Mouse (Mus musculus): ENCODE data around the gene Dmxl2. TPM values are rescaled to one million over a fixed set of nuclear protein-coding genes. Genes with fewer than 3 reads are reported as not detected.

Gene Dmxl2
- polyA plus RNA-seq (2015; fragmentation: Nextera tagmentation; extraction: Ambion mirVana): 6.5 and 9.3 TPM in 2 replicates

DNA sequence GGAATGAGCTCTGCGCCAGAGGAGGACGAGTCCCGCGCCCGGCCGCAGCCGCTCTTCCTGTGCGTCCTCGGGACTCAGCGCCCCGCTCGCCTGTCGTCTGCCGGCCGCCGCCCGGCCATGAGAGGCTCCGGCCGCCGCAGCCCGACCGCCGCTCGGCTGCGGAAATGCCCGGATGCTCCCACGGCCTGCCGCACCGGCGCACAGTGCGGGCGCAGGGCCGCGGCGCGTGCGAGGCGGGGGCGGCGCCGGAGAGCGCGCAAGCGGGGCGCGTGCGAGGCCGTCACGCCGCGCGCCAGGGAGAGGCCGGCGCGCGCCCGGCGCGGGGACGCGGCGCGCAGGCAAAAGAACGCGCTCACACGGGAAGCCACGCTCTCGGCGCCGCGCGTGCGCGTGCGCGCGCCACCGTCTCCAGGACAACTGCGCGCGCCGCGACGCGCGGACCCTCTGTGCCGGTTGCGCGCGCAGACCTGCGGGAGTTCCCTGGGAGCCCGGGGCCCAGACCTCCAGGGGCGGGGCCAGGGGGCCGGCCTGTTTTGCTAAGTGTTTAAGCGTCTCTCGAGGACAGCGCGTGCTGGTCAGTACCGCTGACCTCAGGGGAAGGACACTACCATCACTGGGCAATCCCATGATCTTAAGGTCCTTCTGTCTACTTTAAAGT, at the start of gene Dmxl2:
Gene Dmxl2 (minus strand): TSS at position 174 of the 658 bp plus-strand sequence.
- Histone ChIP-seq H3K9me3 (no peaks in the 10 kb centered on the region), H3K9ac (peak within 1 kb of the TSS; percentile 82), H3K4me1 (no peaks in the 10 kb centered on the region), H3K4me2 (peak within 1 kb of the TSS; percentile 98), H3K27me3 (peaks cover 22% of the 10 kb centered on the region), H3K4me3 (peak within 1 kb of the TSS; percentile 76), H3K27ac (no peak within 1 kb of the TSS), H3K36me3 (no peaks in the 10 kb centered on the region)
- under 1% methylated on average over 94 of the region's 99 CpGs for WGBS
- peak; percentile 86 for ATAC-seq (ENCODE audit: insufficient number of reproducible peaks, insufficient read depth, low FRiP score, low TSS enrichment, low read depth)

GRCm38 (mm10) chr9:54549433-54549832, 48.0 kb upstream of the Dmxl2 start:
- no peak overlapping the region for H3K4me3 ChIP-seq
- H3K27ac ChIP-seq: no peak overlapping the region
- H3K36me3 ChIP-seq: peaks cover 15% of the 10 kb centered on the region
- no peak overlapping the region for H3K4me2 ChIP-seq
- H3K4me1 ChIP-seq: no peaks in the 10 kb centered on the region
- no peak overlapping the region for H3K9ac ChIP-seq
- H3K9me3 ChIP-seq: no peaks in the 10 kb centered on the region
- H3K27me3 ChIP-seq: no peaks in the 10 kb centered on the region
- ATAC-seq (ENCODE audit: insufficient number of reproducible peaks, insufficient read depth, low FRiP score, low TSS enrichment, low read depth): no peak
- WGBS: 91% methylated on average over 6 of the region's 6 CpGs

DNA sequence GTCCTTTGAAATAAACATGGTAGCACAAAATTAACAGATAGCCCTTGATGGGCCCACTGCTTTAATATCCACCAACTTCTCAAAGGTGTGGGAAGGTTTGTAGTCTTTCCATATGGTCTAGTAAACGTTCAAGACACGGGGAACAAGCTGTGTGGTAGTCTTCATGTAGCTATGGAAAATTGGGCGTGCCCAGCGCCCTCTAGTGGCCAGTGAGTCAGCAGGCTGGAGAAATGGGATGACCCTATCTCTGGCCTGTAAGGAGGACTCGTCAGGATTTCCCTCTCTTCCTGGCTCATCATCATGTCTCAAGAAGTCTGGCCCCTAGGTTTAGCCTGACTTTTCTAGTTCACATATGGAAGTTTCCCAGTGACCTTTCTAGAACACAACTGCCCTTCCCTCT, 46.1 kb upstream of the Dmxl2 start:
- no peaks in the 10 kb centered on the region for H3K4me1 ChIP-seq
- no peaks in the 10 kb centered on the region for H3K27me3 ChIP-seq
- H3K27ac ChIP-seq: no peak overlapping the region
- H3K4me3 ChIP-seq: no peak overlapping the region
- ATAC-seq (ENCODE audit: insufficient number of reproducible peaks, insufficient read depth, low FRiP score, low TSS enrichment, low read depth): no peak
- WGBS: 23% methylated on average over 5 of the region's 5 CpGs
- peaks cover 15% of the 10 kb centered on the region for H3K36me3 ChIP-seq
- H3K9me3 ChIP-seq: no peaks in the 10 kb centered on the region
- no peak overlapping the region for H3K9ac ChIP-seq
- no peak overlapping the region for H3K4me2 ChIP-seq

DNA sequence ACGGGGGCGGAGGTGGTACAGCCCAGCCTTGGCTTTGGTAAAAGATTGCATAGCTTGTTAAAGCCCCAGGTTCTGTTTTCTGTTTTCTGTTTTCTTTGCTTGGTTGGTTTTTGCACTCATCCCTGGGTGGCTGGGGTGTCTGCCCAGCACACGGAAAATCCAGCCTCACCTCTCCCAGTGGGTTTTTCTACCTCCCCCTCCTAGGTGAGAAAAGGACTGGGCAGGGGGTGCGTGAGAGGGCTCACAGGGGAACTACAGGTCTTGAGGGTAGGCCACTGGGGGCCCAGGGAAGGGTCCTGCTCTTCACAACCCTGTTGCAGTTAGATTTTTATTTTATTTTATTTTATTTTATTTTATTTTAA, 43.5 kb upstream of the Dmxl2 start:
- WGBS: 79% methylated on average over 4 of the region's 4 CpGs

DNA sequence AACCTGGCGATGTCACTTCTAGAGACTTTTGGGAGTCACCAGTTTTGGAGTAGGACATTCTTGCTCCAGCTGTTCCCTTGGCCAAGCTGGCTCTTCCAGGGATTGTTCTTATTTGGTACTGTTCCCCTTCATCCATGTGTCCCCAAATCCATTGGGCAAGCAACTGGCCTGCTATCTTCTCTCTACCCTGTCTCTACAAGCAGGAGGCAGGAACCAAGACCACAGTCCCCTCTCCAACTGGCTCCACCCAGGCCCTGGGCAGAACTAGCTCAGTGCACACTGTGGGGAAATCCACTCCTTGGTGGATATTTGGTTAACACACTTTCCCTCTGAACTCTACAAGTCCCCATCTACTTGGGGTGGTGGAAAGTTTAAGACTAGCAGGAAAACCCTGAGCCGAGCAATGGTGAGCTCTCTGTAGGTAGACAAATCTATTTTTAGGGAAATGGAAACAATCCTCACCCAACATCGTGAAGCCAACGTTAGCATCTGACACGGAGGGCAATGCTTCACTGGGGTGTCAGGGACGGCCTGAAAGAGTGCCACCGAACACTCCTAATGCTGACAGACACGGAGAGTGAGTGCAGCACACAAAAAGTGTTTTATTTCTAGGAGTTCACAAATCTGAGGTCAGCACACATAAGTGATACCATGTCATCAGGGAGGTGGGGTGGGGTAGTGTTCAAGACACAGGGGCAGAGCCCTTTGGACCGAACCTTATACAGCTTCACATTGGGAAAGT, 43.0 kb upstream of the Dmxl2 start:
- H3K27ac ChIP-seq: no peak overlapping the region
- no peak overlapping the region for H3K4me3 ChIP-seq
- H3K4me1 ChIP-seq: no peaks in the 10 kb centered on the region
- peaks cover 13% of the 10 kb centered on the region for H3K36me3 ChIP-seq
- H3K4me2 ChIP-seq: no peak overlapping the region
- no peaks in the 10 kb centered on the region for H3K9me3 ChIP-seq
- H3K27me3 ChIP-seq: no peaks in the 10 kb centered on the region
- ATAC-seq (ENCODE audit: insufficient number of reproducible peaks, insufficient read depth, low FRiP score, low TSS enrichment, low read depth): no peak
- H3K9ac ChIP-seq: no peak overlapping the region
- WGBS: 75% methylated on average over 9 of the region's 9 CpGs

More for the DNA sequence above, 43.5 kb upstream of the Dmxl2 start:
- no peaks in the 10 kb centered on the region for H3K9me3 ChIP-seq
- H3K27ac ChIP-seq: no peak overlapping the region
- ATAC-seq (ENCODE audit: insufficient number of reproducible peaks, insufficient read depth, low FRiP score, low TSS enrichment, low read depth): no peak
- no peaks in the 10 kb centered on the region for H3K27me3 ChIP-seq
- H3K4me1 ChIP-seq: no peaks in the 10 kb centered on the region
- no peak overlapping the region for H3K4me2 ChIP-seq
- no peak overlapping the region for H3K4me3 ChIP-seq
- H3K36me3 ChIP-seq: peaks cover 15% of the 10 kb centered on the region
- H3K9ac ChIP-seq: no peak overlapping the region

DNA sequence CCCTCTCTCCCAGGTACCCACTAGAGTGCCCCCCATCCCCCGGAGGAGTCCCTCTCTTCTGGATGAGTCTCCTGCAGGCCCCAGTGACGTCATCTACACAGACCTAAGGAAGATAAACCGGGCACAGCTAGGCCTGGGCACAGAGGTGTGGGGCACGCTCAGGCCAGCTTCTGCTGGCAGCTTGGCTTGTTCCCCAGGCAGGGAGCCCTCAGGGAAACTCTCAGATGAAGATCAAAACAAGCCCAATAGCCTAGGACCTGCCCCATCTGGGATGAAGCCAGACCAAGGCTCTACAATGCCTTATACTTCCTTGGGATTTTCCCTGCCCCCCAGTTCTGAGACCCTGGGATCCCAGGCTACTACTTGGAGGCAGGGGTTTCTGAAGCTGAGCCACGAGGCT, 39.4 kb upstream of the Dmxl2 start:
- Histone ChIP-seq H3K9me3 (no peaks in the 10 kb centered on the region), H3K4me3 (no peak overlapping the region), H3K4me2 (no peak overlapping the region), H3K27me3 (no peaks in the 10 kb centered on the region), H3K36me3 (0 out of 2 replicates have a peak, but pooled peaks cover 3% of the 10 kb centered on the region), H3K9ac (no peak overlapping the region), H3K27ac (no peak overlapping the region), H3K4me1 (no peaks in the 10 kb centered on the region)
- ATAC-seq (ENCODE audit: insufficient number of reproducible peaks, insufficient read depth, low FRiP score, low TSS enrichment, low read depth): no peak
- 76% methylated on average over 5 of the region's 5 CpGs for WGBS

- peaks cover 10% of the 10 kb centered on the region for H3K4me1 ChIP-seq
- H3K4me3 ChIP-seq: no peak within 1 kb of the TSS
- no peak within 1 kb of the TSS for H3K4me2 ChIP-seq
- WGBS: 94% methylated on average over 14 of the region's 14 CpGs
- no peaks in the 10 kb centered on the region for H3K36me3 ChIP-seq
- no peak within 1 kb of the TSS for H3K27ac ChIP-seq
- no peaks in the 10 kb centered on the region for H3K9me3 ChIP-seq
- no peak for ATAC-seq (ENCODE audit: insufficient number of reproducible peaks, insufficient read depth, low FRiP score, low TSS enrichment, low read depth)
- no peaks in the 10 kb centered on the region for H3K27me3 ChIP-seq
- no peak within 1 kb of the TSS for H3K9ac ChIP-seq
Measured at GRCm38 (mm10) chr9:54538684-54539083, 37.3 kb upstream of the Dmxl2 start, which contains the start of gene Sh2d7. TSS of gene Sh2d7 (plus strand) at chr9:54538984.

DNA sequence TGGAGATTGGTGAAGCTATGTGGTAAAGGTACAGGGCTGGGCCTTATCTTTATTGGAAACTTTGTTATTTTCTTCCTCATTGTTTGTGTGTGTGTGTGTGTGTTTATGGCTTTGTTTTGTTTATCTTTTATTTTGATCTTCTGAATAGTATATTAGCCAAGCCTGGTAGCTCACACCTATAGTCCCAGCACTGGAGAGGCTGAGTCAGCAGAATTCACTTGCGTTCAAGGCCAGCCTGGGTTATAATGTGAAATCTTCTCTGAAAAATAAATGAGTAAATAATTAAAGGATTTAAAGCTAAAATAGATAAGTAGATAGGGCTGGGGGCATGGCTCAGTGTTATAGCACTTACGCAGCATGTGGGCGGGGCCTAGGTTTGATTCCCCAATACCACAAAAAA, 36.8 kb upstream of the Dmxl2 start:
- Histone ChIP-seq H3K9ac (no peak overlapping the region), H3K4me2 (no peak overlapping the region), H3K36me3 (no peaks in the 10 kb centered on the region), H3K27ac (no peak overlapping the region), H3K27me3 (no peaks in the 10 kb centered on the region), H3K9me3 (no peaks in the 10 kb centered on the region), H3K4me3 (no peak overlapping the region), H3K4me1 (peaks cover 10% of the 10 kb centered on the region)
- 95% methylated on average over 3 of the region's 3 CpGs for WGBS
- ATAC-seq (ENCODE audit: insufficient number of reproducible peaks, insufficient read depth, low FRiP score, low TSS enrichment, low read depth): no peak

GRCm38 (mm10) chr9:54537480-54537879, 36.1 kb upstream of the Dmxl2 start:
- H3K36me3 ChIP-seq: no peaks in the 10 kb centered on the region
- H3K9ac ChIP-seq: no peak overlapping the region
- H3K4me1 ChIP-seq: peaks cover 10% of the 10 kb centered on the region
- no peak for ATAC-seq (ENCODE audit: insufficient number of reproducible peaks, insufficient read depth, low FRiP score, low TSS enrichment, low read depth)
- H3K4me2 ChIP-seq: no peak overlapping the region
- H3K27me3 ChIP-seq: no peaks in the 10 kb centered on the region
- H3K9me3 ChIP-seq: no peaks in the 10 kb centered on the region
- 82% methylated on average over 3 of the region's 3 CpGs for WGBS
- no peak overlapping the region for H3K4me3 ChIP-seq
- H3K27ac ChIP-seq: no peak overlapping the region

- Histone ChIP-seq H3K36me3 (no peaks in the 10 kb centered on the region), H3K9ac (no peak overlapping the region), H3K4me1 (peaks cover 10% of the 10 kb centered on the region), H3K4me2 (no peak overlapping the region), H3K4me3 (no peak overlapping the region), H3K27me3 (no peaks in the 10 kb centered on the region), H3K27ac (no peak overlapping the region), H3K9me3 (no peaks in the 10 kb centered on the region)
- WGBS: 37% methylated on average over 4 of the region's 4 CpGs
- no peak for ATAC-seq (ENCODE audit: insufficient number of reproducible peaks, insufficient read depth, low FRiP score, low TSS enrichment, low read depth)
Measured at GRCm38 (mm10) chr9:54537030-54537429, 35.6 kb upstream of the Dmxl2 start.

DNA sequence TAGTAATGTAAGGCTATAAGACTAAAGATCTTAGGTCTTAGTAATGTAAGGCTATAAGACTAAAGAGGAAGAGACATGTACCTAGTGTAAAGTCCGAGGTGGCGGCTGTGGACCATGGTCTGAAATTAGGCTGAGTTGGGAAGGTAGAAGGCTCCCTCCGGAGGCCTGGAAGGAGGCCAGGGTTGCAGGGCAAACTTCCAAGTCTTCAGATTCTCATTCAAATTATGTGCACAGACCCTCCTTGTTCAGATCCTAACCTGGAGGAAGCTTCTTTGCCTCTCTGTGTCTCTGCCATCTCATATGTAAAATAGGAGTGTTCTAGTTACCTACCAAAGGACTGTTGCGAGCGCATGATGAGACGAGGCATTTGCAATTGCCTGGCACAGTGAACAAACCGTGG, 34.8 kb upstream of the Dmxl2 start:
- Histone ChIP-seq H3K27ac (no peak overlapping the region), H3K9ac (no peak overlapping the region), H3K36me3 (no peaks in the 10 kb centered on the region), H3K27me3 (no peaks in the 10 kb centered on the region), H3K4me1 (peaks cover 10% of the 10 kb centered on the region), H3K4me3 (no peak overlapping the region), H3K9me3 (no peaks in the 10 kb centered on the region), H3K4me2 (no peak overlapping the region)
- 80% methylated on average over 7 of the region's 7 CpGs for WGBS
- no peak for ATAC-seq (ENCODE audit: insufficient number of reproducible peaks, insufficient read depth, low FRiP score, low TSS enrichment, low read depth)

- Histone ChIP-seq H3K9ac (no peak overlapping the region), H3K4me1 (peaks cover 10% of the 10 kb centered on the region), H3K27me3 (no peaks in the 10 kb centered on the region), H3K4me3 (no peak overlapping the region), H3K4me2 (no peak overlapping the region), H3K36me3 (no peaks in the 10 kb centered on the region), H3K27ac (peak overlapping the region; percentile 55), H3K9me3 (no peaks in the 10 kb centered on the region)
- 60% methylated on average over 5 of the region's 5 CpGs for WGBS
- no peak for ATAC-seq (ENCODE audit: insufficient number of reproducible peaks, insufficient read depth, low FRiP score, low TSS enrichment, low read depth)
Measured at GRCm38 (mm10) chr9:54533975-54534374, 32.5 kb upstream of the Dmxl2 start.

All from embryonic facial prominence, embryonic 13.5 days (tissue).